Mouse (Mus musculus) mesoderm, embryonic 11.5 days (tissue): ENCODE measurements around the gene Manf.

Experiments
- DNase-seq: peaks from one replicate; pipeline ENCODE4 v3.0.0-alpha.2; 2012; ENCODE audit warnings: low read depth, low spot score

Gene Manf

GRCm38 (mm10) chr9:106884996-106885900 lies 6.5 kb downstream of the Manf start:
- peak; percentile 71 for DNase-seq

- peak; percentile 40 for DNase-seq
Observed at GRCm38 (mm10) chr9:106884306-106884705, 7.5 kb downstream of the Manf start.

DNA sequence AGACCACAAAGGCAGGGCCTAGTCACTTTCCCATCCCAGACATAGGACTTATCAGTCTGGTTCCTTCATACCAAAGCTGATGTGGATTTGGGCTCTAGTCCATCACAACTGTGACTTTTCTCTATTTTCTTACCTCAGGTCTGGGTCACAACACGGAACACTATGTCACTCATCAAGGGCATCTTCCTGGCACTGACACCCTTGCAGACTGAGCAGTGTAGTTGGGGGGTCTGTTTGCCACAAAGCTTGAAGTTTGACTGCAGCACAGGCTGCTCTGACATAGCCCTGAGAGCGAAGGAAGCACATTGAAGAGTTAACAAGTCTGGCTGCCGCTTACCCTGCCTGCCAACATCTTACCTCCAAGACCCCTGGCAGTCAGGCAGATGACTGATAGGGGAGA lies 8.7 kb downstream of the Manf start:
- DNase-seq = no peak

- DNase-seq = no peak
Observed at GRCm38 (mm10) chr9:106882176-106882575, 9.6 kb downstream of the Manf start.

GRCm38 (mm10) chr9:106881071-106881755 lies 10.6 kb downstream of the Manf start:
- DNase-seq = no peak

DNA sequence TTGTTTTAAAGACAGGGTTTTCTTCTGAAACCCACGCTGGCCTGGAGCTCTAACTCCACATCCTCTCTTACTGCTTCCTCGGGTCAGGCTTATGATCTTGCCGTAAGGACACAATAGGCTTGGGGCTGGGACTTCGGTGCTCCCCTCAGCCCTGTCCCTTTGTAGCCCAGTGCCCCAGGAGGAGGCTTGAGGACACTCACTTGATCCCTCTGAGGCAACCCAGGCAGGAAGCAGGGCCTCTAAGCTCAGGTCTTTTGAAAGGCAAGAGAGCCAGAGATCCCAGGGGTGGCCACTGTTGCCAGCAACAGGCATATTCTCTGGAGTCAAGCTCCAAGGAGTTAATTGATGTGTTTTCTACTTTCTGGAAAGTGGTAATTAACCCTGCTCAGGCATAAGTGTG lies 12.3 kb downstream of the Manf start:
- DNase-seq = no peak

DNA sequence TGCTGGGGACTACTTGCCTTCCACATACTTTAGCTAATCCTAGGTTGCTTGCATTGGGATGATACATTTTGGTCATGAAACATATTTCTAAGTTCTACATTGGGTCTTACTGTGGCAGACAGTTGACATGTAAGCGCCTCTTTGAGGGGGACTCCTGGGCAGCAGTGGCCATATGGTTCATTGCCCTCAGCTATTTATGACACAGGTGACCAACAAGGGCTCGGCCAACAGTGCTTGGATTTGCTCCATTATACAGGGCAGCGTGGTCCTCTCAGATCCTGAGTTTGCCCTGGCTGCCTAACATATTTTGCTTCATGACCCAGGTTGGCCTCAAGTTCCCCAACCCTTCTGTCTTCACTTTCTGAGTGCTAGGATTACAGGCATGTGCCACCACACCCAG lies 15.1 kb downstream of the Manf start:
- DNase-seq = no peak

DNA sequence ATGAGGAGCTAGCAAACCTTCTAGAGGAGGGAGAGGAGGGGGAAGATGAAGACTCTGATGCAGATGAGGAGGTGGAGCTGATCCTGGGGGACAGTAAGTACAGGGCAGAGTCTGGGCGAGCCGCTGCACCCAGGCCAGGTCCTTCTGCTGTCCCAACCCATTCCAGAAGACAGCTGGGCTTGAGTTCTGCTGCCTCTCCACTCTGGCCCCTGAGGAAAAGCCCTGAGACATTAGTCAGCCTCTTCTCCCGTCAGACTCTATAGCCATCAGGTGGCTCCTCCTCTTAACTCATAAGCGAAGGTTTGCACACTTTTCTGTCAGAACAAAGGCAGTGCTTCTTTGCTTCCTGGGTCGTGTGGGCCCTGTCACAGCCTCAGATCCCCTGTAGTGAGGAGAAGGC lies 17.6 kb downstream of the Manf start:
- DNase-seq = no peak

DNA sequence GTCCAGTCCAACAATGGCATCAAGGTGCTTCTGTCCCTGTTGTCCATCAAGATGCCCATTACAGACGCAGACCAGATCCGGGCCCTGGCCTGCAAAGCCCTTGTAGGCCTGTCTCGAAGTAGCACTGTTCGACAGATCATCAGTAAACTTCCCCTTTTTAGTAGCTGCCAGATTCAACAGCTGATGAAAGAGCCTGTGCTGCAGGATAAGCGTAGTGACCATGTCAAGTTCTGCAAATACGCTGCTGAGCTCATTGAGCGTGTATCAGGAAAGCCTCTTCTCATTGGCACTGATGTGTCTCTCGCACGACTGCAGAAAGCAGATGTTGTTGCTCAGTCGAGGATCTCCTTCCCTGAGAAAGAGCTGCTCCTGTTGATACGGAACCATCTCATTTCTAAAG lies 33.7 kb downstream of the Manf start:
- DNase-seq = no peak

GRCm38 (mm10) chr9:106856664-106857063 lies 35.1 kb downstream of the Manf start:
- DNase-seq = no peak

- DNase-seq = no peak
Observed at GRCm38 (mm10) chr9:106842800-106843199, 49.0 kb downstream of the Manf start.

- no peak for DNase-seq
Observed at GRCm38 (mm10) chr9:106840569-106840968, 51.2 kb downstream of the Manf start.

GRCm38 (mm10) chr9:106822381-106823104 lies 69.2 kb downstream of the Manf start:
- peak; percentile 92 for DNase-seq

- DNase-seq = peak; percentile 99
Observed at GRCm38 (mm10) chr9:106821618-106822380, 70.0 kb downstream of the Manf start, which contains the start of gene Dcaf1. Dcaf1 (plus strand) TSS chr9:106821874.

GRCm38 (mm10) chr9:106821050-106821617 lies 70.6 kb downstream of the Manf start:
- no peak for DNase-seq

- DNase-seq = no peak
Observed at GRCm38 (mm10) chr9:106819201-106819600, 72.6 kb downstream of the Manf start.

GRCm38 (mm10) chr9:106818191-106818590 lies 73.6 kb downstream of the Manf start:
- no peak for DNase-seq

GRCm38 (mm10) chr9:106806503-106806902 lies 85.3 kb downstream of the Manf start:
- no peak for DNase-seq

DNA sequence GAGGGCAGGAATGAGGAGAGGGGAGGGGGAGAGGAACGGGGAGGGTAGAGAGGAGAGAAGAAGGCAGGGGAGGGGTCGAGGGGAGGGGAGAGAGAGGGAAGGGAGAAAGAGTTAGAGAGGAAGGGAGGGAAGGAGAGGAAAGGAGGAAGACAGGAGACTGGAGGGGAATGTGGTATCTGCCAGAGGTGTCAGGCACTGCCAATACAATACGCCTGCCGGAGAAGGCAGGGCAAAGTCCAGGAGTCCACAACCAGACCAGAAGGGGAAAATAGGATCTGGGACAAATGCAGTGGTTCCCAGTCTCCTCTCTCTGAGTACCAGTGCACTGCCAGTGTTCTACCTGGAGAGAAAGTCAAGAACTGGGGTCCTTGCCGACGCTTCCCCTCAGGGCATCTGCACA lies 100.9 kb downstream of the Manf start:
- DNase-seq = no peak

DNA sequence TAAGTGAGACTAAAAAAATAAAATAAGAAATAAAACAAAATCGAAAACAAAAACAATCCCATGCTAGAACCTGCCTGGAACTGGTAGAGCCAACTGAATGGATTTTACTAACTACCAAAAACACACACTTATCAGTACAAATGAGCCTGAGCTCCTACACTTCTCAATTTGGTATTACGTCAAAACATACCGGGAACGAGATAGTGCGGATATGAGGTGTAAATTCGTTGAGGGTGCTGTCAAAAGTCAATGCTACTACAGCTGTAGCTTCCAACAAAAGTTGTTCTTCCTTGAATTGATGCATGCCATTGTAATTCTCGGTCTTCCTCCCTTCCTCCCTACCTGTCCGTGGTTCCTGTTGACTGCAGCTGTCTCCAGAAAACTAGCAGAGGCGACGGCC lies 102.4 kb downstream of the Manf start:
- DNase-seq = no peak

DNA sequence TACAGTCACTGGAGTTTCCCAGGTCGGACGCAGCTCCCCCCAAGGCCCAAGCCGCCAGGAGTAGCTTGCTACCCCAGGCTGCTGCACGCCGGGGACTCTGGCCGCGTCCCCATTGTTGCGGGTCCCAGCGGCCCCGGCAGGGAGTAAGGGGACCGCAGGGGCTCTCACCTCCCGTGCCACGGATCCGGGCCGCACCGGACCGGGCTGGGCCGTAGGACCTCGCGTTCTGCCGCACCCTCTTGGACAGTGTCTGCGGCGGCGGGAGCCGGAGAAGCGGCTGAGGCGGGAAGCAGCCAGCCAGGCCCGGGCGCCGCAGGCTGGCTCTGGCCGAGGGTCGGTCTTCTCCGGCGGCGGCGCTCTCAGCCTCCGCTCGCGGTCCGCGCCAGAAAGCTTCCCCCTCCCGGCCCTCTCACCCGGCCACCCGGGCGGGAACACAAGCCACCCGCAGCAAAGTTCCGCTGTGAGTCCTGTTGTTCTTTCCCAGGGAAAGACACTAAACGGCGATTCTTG lies 102.9 kb downstream of the Manf start, which contains the start of gene Rad54l2:
Gene Rad54l2 (minus strand): TSS at position 383 of the 510 bp plus-strand sequence.
- DNase-seq = peak; percentile 86
